Mouse (Mus musculus) left cerebral cortex, adult 2 months (tissue): Measurements from ENCODE around the gene Ybx2. TPM values are rescaled to one million over a fixed set of nuclear protein-coding genes. Genes with fewer than 3 reads are reported as not detected.

ENCODE experiments used
- DNase-seq, 2 experiments: peaks; one replicate each; pipeline ENCODE4 v3.0.0; 2021 to 2022; ENCODE audit warnings: low spot score in 2 of 2, mixed read lengths in 1 of 2; ENCODE audit errors: extremely low spot score in 1 of 2
- H3K27ac ChIP-seq: fragments of 200-600 bp; 2 replicates; pipeline ENCODE4 v1.8.1; 2022
- H3K4me3 ChIP-seq: fragments of 200-600 bp; 2 replicates; pipeline ENCODE4 v1.8.1; 2022
- CTCF ChIP-seq: fragments of 200-600 bp; IDR thresholded peaks from 2 replicates; pipeline ENCODE4 v1.8.1; 2022; ENCODE audit warnings: antibody characterized with exemption, mild to moderate bottlenecking, moderate library complexity
- intact Hi-C: fragments of 180-260 bp; cut with DNase I; formaldehyde crosslinking; loops from one replicate; pipeline ENCODE4 v1.15.1; 2025
- total RNA-seq, 2 experiments: library from RNA; stranded (reverse); gene quantifications; 2 replicates each; pipeline ENCODE4 v1.2.3; 2021

The Ybx2 gene
- total RNA-seq, 2 experiments from 2014 or later: 9.9 to 10.0 TPM

GRCm38 (mm10) chr11:69937385-69937784, 1.8 kb downstream of the Ybx2 start:
- intact Hi-C loops: no loop called here
- no peak for DNase-seq
- Histone ChIP-seq H3K4me3 (no peak overlapping the region), H3K27ac (no peak overlapping the region)
- no peak for TF ChIP-seq CTCF

GRCm38 (mm10) chr11:69937834-69938233, 2.2 kb downstream of the Ybx2 start:
- Histone ChIP-seq H3K27ac (no peak overlapping the region), H3K4me3 (no peak overlapping the region)
- TF ChIP-seq CTCF: no peak
- intact Hi-C loops: no loop called here
- no peak for DNase-seq

- TF ChIP-seq CTCF: no peak
- no peak overlapping the region for H3K27ac ChIP-seq
- no peak overlapping the region for H3K4me3 ChIP-seq
- DNase-seq: no peak
- intact Hi-C loops: no loop called here
Measured at GRCm38 (mm10) chr11:69938401-69938979, 2.9 kb downstream of the Ybx2 start.

- no peak for DNase-seq
Measured at GRCm38 (mm10) chr11:69939181-69939580, 3.6 kb downstream of the Ybx2 start.

GRCm38 (mm10) chr11:69939731-69940130, 4.1 kb downstream of the Ybx2 start:
- Histone ChIP-seq H3K4me3 (no peak overlapping the region), H3K27ac (no peak overlapping the region)
- DNase-seq: no peak
- no peak for TF ChIP-seq CTCF
- intact Hi-C loops: no loop called here

More at GRCm38 (mm10) chr11:69939181-69939580, 3.6 kb downstream of the Ybx2 start:
- no peak for TF ChIP-seq CTCF
- Histone ChIP-seq H3K27ac (no peak overlapping the region), H3K4me3 (no peak overlapping the region)
- intact Hi-C loops: no loop called here

- H3K27ac ChIP-seq: no peak overlapping the region
- intact Hi-C loops: no loop called here
- DNase-seq: no peak
- no peak for TF ChIP-seq CTCF
- no peak overlapping the region for H3K4me3 ChIP-seq
Measured at GRCm38 (mm10) chr11:69940962-69941361, 5.4 kb downstream of the Ybx2 start.

- no peak for DNase-seq
- no peak for TF ChIP-seq CTCF
- Histone ChIP-seq H3K27ac (no peak overlapping the region), H3K4me3 (no peak overlapping the region)
- intact Hi-C loops: no loop called here
Measured at GRCm38 (mm10) chr11:69945216-69945615, 9.6 kb downstream of the Ybx2 start.

GRCm38 (mm10) chr11:69945997-69946891, 10.6 kb downstream of the Ybx2 start:
- DNase-seq: no peak
- no peak for TF ChIP-seq CTCF
- no peak overlapping the region for H3K27ac ChIP-seq
- intact Hi-C loops: no loop called here
- no peak overlapping the region for H3K4me3 ChIP-seq

- intact Hi-C loops: no loop called here
- no peak for TF ChIP-seq CTCF
- no peak overlapping the region for H3K27ac ChIP-seq
Measured at GRCm38 (mm10) chr11:69947337-69948065, 11.9 kb downstream of the Ybx2 start.

GRCm38 (mm10) chr11:69948066-69948762, 12.6 kb downstream of the Ybx2 start, which contains the start of gene Slc2a4:
Slc2a4 (minus strand) TSS chr11:69948188.
- peak; percentile 39 to 62 for DNase-seq
- H3K4me3 ChIP-seq: peak within 1 kb of the TSS; percentile 30
- TF ChIP-seq CTCF: no peak
- H3K27ac ChIP-seq: no peak within 1 kb of the TSS
- intact Hi-C loops: no loop called here

More at GRCm38 (mm10) chr11:69947337-69948065, 11.9 kb downstream of the Ybx2 start:
- DNase-seq: no peak
- peak overlapping the region; percentile 30 for H3K4me3 ChIP-seq

GRCm38 (mm10) chr11:69948763-69949150, 13.2 kb downstream of the Ybx2 start:
- H3K27ac ChIP-seq: no peak overlapping the region
- intact Hi-C loops: loop anchor here (1.0 kb wide), 1 partner anchor 14 kb away; no protein-coding TSS in a partner anchor
- TF ChIP-seq CTCF: peak; percentile 87
- peak; percentile 55 to 73 for DNase-seq
- no peak overlapping the region for H3K4me3 ChIP-seq
